Mouse (Mus musculus): Measurements from ENCODE around the gene Pcnx. TPM values are rescaled to one million over a fixed set of nuclear protein-coding genes. Genes with fewer than 3 reads are reported as not detected.

Gene Pcnx
- 12.5 and 13.5 TPM in 2 replicates for polyA plus RNA-seq (2015; fragmentation: Nextera tagmentation; extraction: Ambion mirVana)

GRCm38 (mm10) chr12:81859351-81860307, at the start of gene Pcnx:
Gene Pcnx (plus strand): TSS chr12:81860023.
- 2% methylated on average over 37 of the region's 83 CpGs for WGBS
- H3K4me1 ChIP-seq = peaks cover 47% of the 10 kb centered on the region
- peak within 1 kb of the TSS; percentile 78 for H3K4me2 ChIP-seq (replicated peaks)
- peaks cover 9% of the 10 kb centered on the region for H3K27me3 ChIP-seq
- no peaks in the 10 kb centered on the region for H3K9me3 ChIP-seq
- peak within 1 kb of the TSS; percentile 95 for H3K9ac ChIP-seq
- H3K4me3 ChIP-seq = peak within 1 kb of the TSS; percentile 94
- ATAC-seq (ENCODE audit: low FRiP score, low read depth) = peak; percentile 86
- peak within 1 kb of the TSS; percentile 90 for H3K27ac ChIP-seq
- H3K36me3 ChIP-seq = no peaks in the 10 kb centered on the region

GRCm38 (mm10) chr12:81810417-81810816, 49.4 kb upstream of the Pcnx start:
- no peak overlapping the region for H3K4me2 ChIP-seq (replicated peaks)
- H3K9me3 ChIP-seq = no peaks in the 10 kb centered on the region
- no peak for ATAC-seq (ENCODE audit: low FRiP score, low read depth)
- peaks cover 6% of the 10 kb centered on the region; the same call in 1 of the 2 replicates for H3K4me1 ChIP-seq
- H3K27me3 ChIP-seq = no peaks in the 10 kb centered on the region
- H3K27ac ChIP-seq = no peak overlapping the region
- no peaks in the 10 kb centered on the region for H3K36me3 ChIP-seq
- no peak overlapping the region for H3K4me3 ChIP-seq
- WGBS = 44% methylated on average over 8 of the region's 8 CpGs
- H3K9ac ChIP-seq = no peak overlapping the region

DNA sequence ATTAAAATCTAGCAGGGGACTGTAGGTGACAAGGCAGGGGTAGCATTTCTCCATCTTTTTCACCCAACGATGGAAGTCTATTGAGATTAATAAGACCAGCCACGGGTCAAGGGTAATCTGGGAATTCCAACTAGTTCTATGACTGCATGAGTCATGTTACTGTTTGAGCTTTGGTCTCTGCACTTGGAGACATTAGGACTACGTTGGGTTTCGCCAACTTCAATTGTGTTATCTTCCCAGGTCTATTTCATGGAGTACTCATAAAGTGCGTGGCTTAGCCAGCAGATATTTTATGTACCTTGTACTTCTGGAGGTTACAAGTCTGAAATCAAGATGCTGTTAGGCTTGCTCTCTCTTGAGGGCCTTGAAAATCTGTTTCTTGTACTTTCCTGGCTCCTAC, 45.1 kb upstream of the Pcnx start:
- Histone ChIP-seq H3K4me1 (peaks cover 6% of the 10 kb centered on the region; the same call in 1 of the 2 replicates), H3K9ac (no peak overlapping the region), H3K27ac (no peak overlapping the region), H3K4me3 (no peak overlapping the region), H3K9me3 (no peaks in the 10 kb centered on the region), H3K4me2 (replicated peaks) (no peak overlapping the region), H3K36me3 (no peaks in the 10 kb centered on the region), H3K27me3 (no peaks in the 10 kb centered on the region)
- no peak for ATAC-seq (ENCODE audit: low FRiP score, low read depth)
- WGBS = 86% methylated on average over 5 of the region's 5 CpGs

- Histone ChIP-seq H3K9ac (no peak overlapping the region), H3K9me3 (no peaks in the 10 kb centered on the region), H3K36me3 (no peaks in the 10 kb centered on the region), H3K4me1 (peaks cover 6% of the 10 kb centered on the region; the same call in 1 of the 2 replicates), H3K4me2 (replicated peaks) (peak overlapping the region; percentile 39), H3K27ac (no peak overlapping the region), H3K4me3 (no peak overlapping the region), H3K27me3 (no peaks in the 10 kb centered on the region)
- WGBS = 26% methylated on average over 10 of the region's 10 CpGs
- ATAC-seq (ENCODE audit: low FRiP score, low read depth) = no peak
Observed at GRCm38 (mm10) chr12:81816330-81817125, 43.3 kb upstream of the Pcnx start.

GRCm38 (mm10) chr12:81817126-81817505, 42.7 kb upstream of the Pcnx start:
- H3K9ac ChIP-seq = no peak overlapping the region

GRCm38 (mm10) chr12:81820700-81821099, 39.1 kb upstream of the Pcnx start:
- WGBS = 84% methylated on average over 4 of the region's 4 CpGs
- Histone ChIP-seq H3K27ac (no peak overlapping the region), H3K27me3 (no peaks in the 10 kb centered on the region), H3K36me3 (no peaks in the 10 kb centered on the region), H3K4me1 (peaks cover 6% of the 10 kb centered on the region; the same call in 1 of the 2 replicates), H3K9ac (no peak overlapping the region), H3K4me3 (no peak overlapping the region), H3K9me3 (no peaks in the 10 kb centered on the region), H3K4me2 (replicated peaks) (no peak overlapping the region)
- no peak for ATAC-seq (ENCODE audit: low FRiP score, low read depth)

More at GRCm38 (mm10) chr12:81817126-81817505, 42.7 kb upstream of the Pcnx start:
- peak overlapping the region; percentile 39 for H3K4me2 ChIP-seq (replicated peaks)
- no peak overlapping the region for H3K4me3 ChIP-seq
- H3K27me3 ChIP-seq = no peaks in the 10 kb centered on the region
- H3K9me3 ChIP-seq = no peaks in the 10 kb centered on the region
- peaks cover 6% of the 10 kb centered on the region; the same call in 1 of the 2 replicates for H3K4me1 ChIP-seq
- no peak for ATAC-seq (ENCODE audit: low FRiP score, low read depth)
- 41% methylated on average over 6 of the region's 6 CpGs for WGBS
- H3K36me3 ChIP-seq = no peaks in the 10 kb centered on the region
- H3K27ac ChIP-seq = no peak overlapping the region

DNA sequence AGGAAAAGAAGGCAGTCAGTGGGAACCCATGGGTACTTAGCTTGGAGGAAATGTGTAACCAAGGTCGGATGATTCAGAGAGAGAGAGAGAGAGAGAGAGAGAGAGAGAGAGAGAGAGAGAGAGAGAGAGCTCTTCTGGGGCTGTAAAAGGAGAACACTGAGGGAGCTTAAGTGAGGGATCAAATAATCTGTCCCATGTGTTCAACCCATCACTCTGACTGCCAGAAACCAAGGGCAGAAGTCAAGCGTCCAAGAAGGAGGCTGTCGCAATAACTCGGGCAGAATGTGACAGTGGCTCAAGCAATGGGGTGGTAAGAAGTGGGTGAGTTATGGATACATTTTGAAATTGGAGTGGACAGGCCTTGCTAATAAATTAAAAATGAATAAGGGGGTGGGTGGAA, 37.6 kb upstream of the Pcnx start:
- H3K4me1 ChIP-seq = no peaks in the 10 kb centered on the region
- H3K27me3 ChIP-seq = no peaks in the 10 kb centered on the region
- no peaks in the 10 kb centered on the region for H3K9me3 ChIP-seq
- ATAC-seq (ENCODE audit: low FRiP score, low read depth) = no peak
- H3K9ac ChIP-seq = no peak overlapping the region
- no peak overlapping the region for H3K4me2 ChIP-seq (replicated peaks)
- no peak overlapping the region for H3K4me3 ChIP-seq
- WGBS = 63% methylated on average over 4 of the region's 4 CpGs
- H3K27ac ChIP-seq = no peak overlapping the region
- no peaks in the 10 kb centered on the region for H3K36me3 ChIP-seq

DNA sequence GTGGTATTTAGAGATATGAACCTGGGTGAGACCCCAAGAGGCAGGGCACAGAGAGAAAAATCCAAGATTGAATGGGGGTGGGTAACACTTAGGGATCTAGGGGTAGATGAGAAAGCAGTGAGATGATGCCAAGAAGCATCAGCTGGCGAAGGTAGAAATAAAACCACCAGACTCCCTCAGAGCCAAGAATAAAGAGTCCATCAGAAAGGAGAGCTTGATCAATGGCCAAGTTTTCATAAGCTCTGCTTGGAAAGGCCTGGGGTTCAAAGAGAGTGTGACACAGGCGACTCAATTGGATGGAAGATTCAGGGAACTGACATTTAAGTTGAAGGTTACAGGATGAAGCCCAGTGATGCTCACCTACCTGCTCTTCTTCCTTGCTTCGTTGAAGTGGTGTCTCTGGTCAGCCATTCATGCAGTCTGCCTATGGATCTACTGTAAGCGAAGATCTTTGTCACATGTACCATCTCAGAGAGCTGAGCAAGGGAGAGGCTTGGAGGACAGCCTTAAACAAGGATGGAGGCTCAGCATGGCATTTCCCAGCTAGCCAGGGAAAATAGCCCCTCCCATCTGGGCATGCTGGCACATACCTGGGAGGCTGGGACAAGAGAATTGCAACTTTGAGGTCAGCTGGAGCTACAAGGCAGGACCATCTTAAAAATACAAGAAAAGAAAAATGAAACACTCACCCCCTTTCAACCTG, 36.9 kb upstream of the Pcnx start:
- Histone ChIP-seq H3K27me3 (no peaks in the 10 kb centered on the region), H3K9me3 (no peaks in the 10 kb centered on the region), H3K27ac (no peak overlapping the region), H3K9ac (no peak overlapping the region), H3K4me3 (no peak overlapping the region), H3K36me3 (no peaks in the 10 kb centered on the region), H3K4me1 (no peaks in the 10 kb centered on the region), H3K4me2 (replicated peaks) (no peak overlapping the region)
- 77% methylated on average over 4 of the region's 4 CpGs for WGBS
- ATAC-seq (ENCODE audit: low FRiP score, low read depth) = no peak

DNA sequence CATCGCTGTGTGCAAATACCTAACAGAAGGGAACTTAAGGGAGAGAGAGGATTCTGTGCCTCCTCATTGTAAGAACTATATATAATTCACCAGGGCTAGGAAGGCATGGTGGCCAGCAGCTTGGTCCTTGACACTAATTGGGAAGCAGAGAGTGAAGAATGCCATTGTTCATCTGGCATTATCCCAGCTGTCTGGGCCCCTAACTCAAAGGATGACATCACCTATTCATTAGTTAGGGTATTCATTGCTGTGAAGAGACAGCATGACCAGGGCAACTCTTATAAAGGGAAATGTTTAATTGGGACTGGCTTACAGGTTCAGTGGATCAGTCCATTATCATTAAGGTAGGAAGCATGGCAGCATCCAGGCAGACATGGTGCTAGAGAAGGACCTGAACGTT, 31.5 kb upstream of the Pcnx start:
- ATAC-seq (ENCODE audit: low FRiP score, low read depth) = no peak
- no peak overlapping the region for H3K4me3 ChIP-seq

DNA sequence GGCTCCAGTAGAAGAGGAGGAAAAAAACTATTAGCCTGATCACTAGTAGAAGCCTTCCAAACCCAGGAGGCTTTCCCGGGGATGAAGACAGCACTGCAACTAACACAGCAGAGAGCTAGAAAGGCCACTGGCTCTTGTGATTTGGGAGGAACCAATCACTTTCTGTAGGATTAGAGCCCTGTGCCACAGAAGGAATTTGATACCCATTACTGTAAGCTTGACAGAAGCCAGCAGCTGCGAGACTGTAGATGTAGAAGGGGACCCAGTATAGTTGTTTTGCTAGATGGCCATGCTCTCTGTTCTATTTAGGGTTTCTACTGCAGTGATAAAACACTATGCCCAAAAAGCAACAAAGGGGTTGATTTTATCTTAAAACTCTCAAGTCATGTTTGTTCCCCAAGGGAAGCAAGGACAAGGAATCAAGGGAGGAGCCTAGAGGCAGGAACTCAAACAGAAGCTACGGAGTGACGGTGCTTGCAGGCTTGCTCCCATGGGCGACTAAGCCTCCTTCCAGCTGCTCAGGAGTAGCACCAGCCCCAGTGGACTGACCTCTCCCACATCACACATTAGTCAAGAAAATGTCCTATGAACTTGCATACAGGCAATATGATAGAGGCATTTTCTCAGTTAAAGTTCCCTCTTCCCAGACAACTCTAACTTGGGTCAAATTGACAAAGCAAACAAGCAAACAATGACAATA, 27.6 kb upstream of the Pcnx start:
- Histone ChIP-seq H3K27me3 (no peaks in the 10 kb centered on the region), H3K4me2 (replicated peaks) (no peak overlapping the region), H3K9ac (no peak overlapping the region), H3K9me3 (no peaks in the 10 kb centered on the region), H3K4me3 (no peak overlapping the region), H3K4me1 (no peaks in the 10 kb centered on the region), H3K36me3 (no peaks in the 10 kb centered on the region), H3K27ac (no peak overlapping the region)
- WGBS = 62% methylated on average over 5 of the region's 5 CpGs
- ATAC-seq (ENCODE audit: low FRiP score, low read depth) = peak; percentile 85

More for the DNA sequence above, 31.5 kb upstream of the Pcnx start:
- no peaks in the 10 kb centered on the region for H3K36me3 ChIP-seq
- whole genome bisulfite sequencing = 92% methylated on average over 2 of the region's 2 CpGs
- H3K4me2 ChIP-seq (replicated peaks) = no peak overlapping the region
- H3K9me3 ChIP-seq = no peaks in the 10 kb centered on the region
- H3K27me3 ChIP-seq = no peaks in the 10 kb centered on the region
- H3K9ac ChIP-seq = no peak overlapping the region
- no peaks in the 10 kb centered on the region for H3K4me1 ChIP-seq
- no peak overlapping the region for H3K27ac ChIP-seq

- Histone ChIP-seq H3K27me3 (no peaks in the 10 kb centered on the region), H3K4me1 (no peaks in the 10 kb centered on the region), H3K4me2 (replicated peaks) (no peak overlapping the region), H3K9ac (no peak overlapping the region), H3K27ac (no peak overlapping the region), H3K9me3 (no peaks in the 10 kb centered on the region), H3K36me3 (no peaks in the 10 kb centered on the region), H3K4me3 (no peak overlapping the region)
- 92% methylated on average over 2 of the region's 2 CpGs for WGBS
- ATAC-seq (ENCODE audit: low FRiP score, low read depth) = no peak
Observed at GRCm38 (mm10) chr12:81833094-81833493, 26.7 kb upstream of the Pcnx start.

All from limb, embryonic 13.5 days (tissue).